Mouse (Mus musculus) thymus, postnatal 0 days (tissue): ENCODE data around the gene Itfg1. TPM values are rescaled to one million over a fixed set of nuclear protein-coding genes. Genes with fewer than 3 reads are reported as not detected.

Experiments
- DNase-seq: peaks from one replicate; pipeline ENCODE4 v3.0.0-alpha.2; 2015; ENCODE audit warnings: low spot score
- microRNA-seq: library from miRNA; unstranded; fragments of <30 nt; microRNA quantifications from one replicate; pipeline ENCODE4, GENCODE M21; 2016; ENCODE audit warnings: borderline number of aligned reads
- polyA plus RNA-seq: library from polyadenylated mRNA; unstranded; fragments of >200 nt; fragmentation: Nextera tagmentation; extraction: Ambion mirVana; gene quantifications from 2 replicates; pipeline ENCODE4 v1.2.1, GENCODE M21; 2015

Itfg1 gene
- polyA plus RNA-seq, 1 experiment from 2014 or later = 55.1 TPM

GRCm38 (mm10) chr8:85745053-85745452 is 95.7 kb downstream of the Itfg1 start:
- DNase-seq = no peak

- DNase-seq = no peak
Measured at GRCm38 (mm10) chr8:85730545-85730944, 110.2 kb downstream of the Itfg1 start.

GRCm38 (mm10) chr8:85717271-85717670 is 123.5 kb downstream of the Itfg1 start:
- no peak for DNase-seq

- DNase-seq = no peak
Measured at GRCm38 (mm10) chr8:85716696-85717095, 124.0 kb downstream of the Itfg1 start.

- DNase-seq = no peak
Measured at GRCm38 (mm10) chr8:85706988-85707387, 133.7 kb downstream of the Itfg1 start.

- DNase-seq = peak; percentile 88
Measured at GRCm38 (mm10) chr8:85700751-85701351, 139.9 kb downstream of the Itfg1 start, which contains the start of gene Neto2. Gene Neto2, minus strand, starts transcription at chr8:85700924.

GRCm38 (mm10) chr8:85700101-85700750 is 140.5 kb downstream of the Itfg1 start:
- DNase-seq = peak; percentile 83

- peak; percentile 77 for DNase-seq
Measured at GRCm38 (mm10) chr8:85699051-85699450, 141.7 kb downstream of the Itfg1 start.

Small RNA genes within 50 kb of the gene (microRNA-seq; reads per million reads assigned to microRNA genes)
- not detected for gene Mir8109

Other genes starting within 250 kb of the Itfg1 start
- 3.3 and 3.6 TPM in 2 replicates for gene Neto2, start 140.0 kb downstream of the Itfg1 start, polyA plus RNA-seq
- 34.9 and 35.3 TPM in 2 replicates for gene Phkb, start within 50 bp of the Itfg1 start, polyA plus RNA-seq